Mouse (Mus musculus): ENCODE measurements around the gene Nat8f3.
"Not testable (repeated sequence)": the region's sequence is repeated elsewhere in the genome, so short reads cannot be mapped to it uniquely, and the experiment has no call there.

DNA sequence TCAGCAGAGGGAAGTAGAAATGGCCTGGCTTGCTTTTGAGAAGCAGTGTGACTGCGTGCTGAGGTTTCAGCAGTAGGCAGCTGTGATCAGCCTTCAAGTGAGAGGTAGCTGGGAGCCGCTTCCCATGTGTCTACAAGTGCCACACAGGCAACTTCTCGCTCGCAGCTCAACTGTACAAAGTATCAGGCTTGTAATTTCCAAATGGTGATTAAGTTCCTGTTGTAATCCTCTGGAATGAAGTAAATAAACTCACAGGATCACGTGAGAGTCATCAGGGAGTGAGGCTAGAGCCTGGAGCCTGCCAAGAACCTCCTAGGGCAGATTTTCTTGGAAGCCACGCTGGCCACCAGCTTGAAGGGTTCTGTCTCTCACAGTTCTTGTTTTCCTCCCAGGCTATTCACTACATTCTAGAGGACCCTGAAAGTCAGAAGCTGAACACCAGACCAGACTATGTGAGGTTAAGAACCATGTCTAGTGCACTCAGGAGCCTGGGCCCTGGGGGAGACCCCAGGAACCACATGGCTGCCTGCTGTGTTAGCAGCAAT, 9.8 kb downstream of the Nat8f3 start:
- not testable (repeated sequence) for TF ChIP-seq CTCF (IDR thresholded peaks at IDR 0.05; ENCODE audit: borderline replicate concordance, extremely low read depth, insufficient read depth, insufficient read length); POLR2A (IDR thresholded peaks at IDR 0.05; ENCODE audit: borderline replicate concordance, extremely low read depth, insufficient read depth, insufficient read length, poor library complexity, severe bottlenecking)

Measured in brain, embryonic 14.5 days (tissue).